Mouse (Mus musculus) cortical plate, adult 2 months (tissue): ENCODE data around the gene Bean1. TPM values are rescaled to one million over a fixed set of nuclear protein-coding genes. Genes with fewer than 3 reads are reported as not detected.

ENCODE experiments used
- H3K27ac ChIP-seq: fragments of 200-500 bp; 2 replicates; pipeline ENCODE4 v1.5.1; 2012; ENCODE audit warnings: low read length, control low read depth, inconsistent platforms; ENCODE audit not compliant: insufficient read depth
- H3K4me1 ChIP-seq: fragments of 200-500 bp; 2 replicates; pipeline ENCODE4 v1.6.1; 2011; ENCODE audit warnings: low read length; ENCODE audit not compliant: control insufficient read depth, insufficient read depth
- H3K4me3 ChIP-seq: fragments of 200-500 bp; 2 replicates; pipeline ENCODE4 v1.5.1; 2011; ENCODE audit warnings: mild to moderate bottlenecking, low read length, control low read depth; ENCODE audit not compliant: insufficient read depth
- CTCF ChIP-seq: fragments of 200-500 bp; IDR thresholded peaks from 2 replicates; pipeline ENCODE4 v1.5.1; 2011; ENCODE audit warnings: mild to moderate bottlenecking, control low read depth, low read length; ENCODE audit not compliant: insufficient read depth; ENCODE audit errors: extremely low read depth
- POLR2A ChIP-seq: fragments of 200-500 bp; IDR thresholded peaks from 2 replicates; pipeline ENCODE4 v1.6.1; 2011; ENCODE audit warnings: mild to moderate bottlenecking, low read length, control low read depth; ENCODE audit not compliant: insufficient read depth; ENCODE audit errors: extremely low read depth
- polyA plus RNA-seq: library from polyadenylated mRNA; depleted of rRNA; stranded (reverse); fragments of >200 nt; gene quantifications from 2 replicates; pipeline ENCODE4 v1.2.3, GENCODE M21; 2012

Bean1 gene
- polyA plus RNA-seq, 1 experiment: 24.7 TPM

- TF ChIP-seq POLR2A (no peak), CTCF (no peak)
- no peaks in the 10 kb centered on the region for H3K4me1 ChIP-seq
- no peak overlapping the region for H3K4me3 ChIP-seq
- no peak overlapping the region for H3K27ac ChIP-seq
Measured at GRCm38 (mm10) chr8:104191496-104191895, 21.3 kb downstream of the Bean1 start.

- Histone ChIP-seq H3K4me3 (no peak overlapping the region), H3K4me1 (no peaks in the 10 kb centered on the region), H3K27ac (no peak overlapping the region)
- TF ChIP-seq CTCF (no peak), POLR2A (no peak)
Measured at GRCm38 (mm10) chr8:104199802-104200201, 29.6 kb downstream of the Bean1 start.

GRCm38 (mm10) chr8:104201622-104202021 lies 31.4 kb downstream of the Bean1 start:
- Histone ChIP-seq H3K27ac (no peak overlapping the region), H3K4me3 (no peak overlapping the region), H3K4me1 (no peaks in the 10 kb centered on the region)
- TF ChIP-seq POLR2A (no peak), CTCF (no peak)

GRCm38 (mm10) chr8:104202320-104202719 lies 32.1 kb downstream of the Bean1 start:
- no peak overlapping the region for H3K27ac ChIP-seq
- no peak overlapping the region for H3K4me3 ChIP-seq
- TF ChIP-seq CTCF: no peak
- no peak for TF ChIP-seq POLR2A
- H3K4me1 ChIP-seq: no peaks in the 10 kb centered on the region

GRCm38 (mm10) chr8:104205292-104205691 lies 35.0 kb downstream of the Bean1 start:
- H3K4me1 ChIP-seq: no peaks in the 10 kb centered on the region
- no peak for TF ChIP-seq POLR2A
- no peak for TF ChIP-seq CTCF
- H3K27ac ChIP-seq: no peak overlapping the region
- no peak overlapping the region for H3K4me3 ChIP-seq

DNA sequence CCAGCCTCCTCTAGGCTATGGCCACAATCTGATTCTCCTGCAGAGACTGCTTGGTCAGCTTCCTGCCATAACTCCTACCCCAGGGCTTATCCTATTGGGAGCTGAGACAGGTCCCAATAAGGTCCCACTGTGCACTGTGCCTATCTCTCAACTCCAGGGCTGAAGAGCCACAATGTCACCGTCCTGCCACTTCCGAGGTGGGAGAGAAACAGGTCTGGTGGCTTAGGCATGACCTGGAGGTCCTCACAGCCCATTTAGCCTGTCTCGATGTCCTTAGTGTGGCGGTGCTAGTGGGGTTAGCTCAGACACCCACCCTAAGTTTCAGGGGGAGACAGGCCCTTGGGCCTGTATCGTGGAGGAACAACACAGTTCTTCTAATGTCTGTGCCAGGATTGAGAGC lies 47.4 kb downstream of the Bean1 start:
- no peak for TF ChIP-seq POLR2A
- TF ChIP-seq CTCF: no peak
- Histone ChIP-seq H3K27ac (no peak overlapping the region), H3K4me1 (no peaks in the 10 kb centered on the region), H3K4me3 (no peak overlapping the region)

- TF ChIP-seq POLR2A (no peak), CTCF (peak; percentile 45; the same call in 1 of the 2 replicates)
- no peak overlapping the region for H3K4me3 ChIP-seq
- no peaks in the 10 kb centered on the region for H3K4me1 ChIP-seq
- H3K27ac ChIP-seq: no peak overlapping the region
Measured at GRCm38 (mm10) chr8:104219079-104219478, 48.8 kb downstream of the Bean1 start.

DNA sequence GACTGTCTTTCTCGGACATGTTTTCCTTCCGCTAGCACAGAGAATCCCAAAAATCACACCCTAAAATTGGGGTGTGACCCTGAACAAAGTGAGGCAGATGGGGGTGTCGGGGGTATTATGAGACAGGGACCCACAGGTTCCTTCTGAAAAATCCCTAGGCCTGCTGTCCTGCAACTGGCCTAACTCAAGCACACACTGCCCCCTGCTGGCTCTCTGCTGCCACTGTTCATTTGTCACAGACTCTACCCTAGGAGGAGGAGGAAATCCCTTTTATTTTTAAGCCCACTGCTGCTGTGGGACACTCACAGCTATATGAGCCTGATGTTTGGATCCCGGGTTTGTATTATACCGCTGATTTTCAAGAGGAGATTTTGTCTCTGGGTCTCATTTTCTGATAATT lies 49.6 kb downstream of the Bean1 start:
- Histone ChIP-seq H3K4me3 (no peak overlapping the region), H3K27ac (no peak overlapping the region), H3K4me1 (no peaks in the 10 kb centered on the region)
- TF ChIP-seq CTCF: peak; percentile 89
- TF ChIP-seq POLR2A: no peak

GRCm38 (mm10) chr8:104227048-104227447 lies 56.8 kb downstream of the Bean1 start:
- H3K4me1 ChIP-seq: no peaks in the 10 kb centered on the region
- TF ChIP-seq POLR2A (no peak), CTCF (no peak)

DNA sequence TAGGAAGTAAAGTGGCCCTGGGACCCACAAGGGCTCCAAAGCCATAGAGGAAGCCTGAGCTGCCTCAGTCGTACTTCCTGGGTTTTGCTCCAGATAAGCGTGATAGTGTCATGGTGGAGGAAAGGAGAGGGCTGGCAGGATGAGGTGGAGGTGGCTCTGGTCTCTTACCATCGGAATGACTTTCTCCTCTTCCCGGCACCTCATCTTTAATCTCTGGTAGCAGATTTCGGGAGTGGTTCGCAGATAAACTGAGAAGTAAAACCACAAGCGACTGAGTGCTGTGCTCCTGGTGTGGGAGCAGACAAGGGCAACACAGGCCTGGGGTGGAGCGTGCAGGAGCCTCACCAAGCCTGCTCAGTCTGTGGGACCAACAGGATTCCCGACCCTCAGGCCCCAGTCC lies 60.1 kb downstream of the Bean1 start:
- no peak for TF ChIP-seq POLR2A
- TF ChIP-seq CTCF: no peak
- Histone ChIP-seq H3K27ac (no peak overlapping the region), H3K4me3 (no peak overlapping the region), H3K4me1 (no peaks in the 10 kb centered on the region)

More at GRCm38 (mm10) chr8:104227048-104227447, 56.8 kb downstream of the Bean1 start:
- Histone ChIP-seq H3K4me3 (no peak overlapping the region), H3K27ac (no peak overlapping the region)
